Mouse (Mus musculus) cerebellum, adult (tissue): ENCODE measurements at regions not wholly inside any gene's neighbourhood (a gene's known extent, or its start where the extent isn't known, plus 50 kb on each side); places are given as distances from the start of the nearest gene placed in this dataset.

Experiments used
- ATAC-seq: cut with Nextera tagmentation; 2 replicates; pipeline ENCODE4 v1.9.2; 2017; ENCODE audit warnings: mild to moderate bottlenecking, moderate library complexity, mixed read lengths; ENCODE audit not compliant: insufficient number of reproducible peaks, low FRiP score, low TSS enrichment

DNA sequence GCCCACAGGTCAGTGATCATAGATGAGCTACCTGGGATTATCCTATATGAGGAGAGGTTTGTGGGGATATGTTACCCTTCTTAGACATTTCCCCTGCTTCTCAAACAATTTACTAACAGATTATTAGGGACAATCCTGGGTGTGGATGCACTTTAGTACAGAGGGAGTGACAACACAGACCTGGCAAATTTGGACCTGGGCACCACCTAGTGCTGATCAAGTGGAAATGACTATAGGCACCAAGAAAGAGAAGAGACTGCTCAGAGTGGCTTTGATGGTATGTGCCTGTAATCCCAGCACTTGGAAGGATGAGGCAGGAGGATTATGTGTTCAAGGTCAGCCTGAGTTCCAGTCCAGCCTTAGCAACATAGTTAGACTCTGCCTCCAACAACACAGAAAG is 51.1 kb upstream of the Gm815 start:
- 0 out of 2 replicates have a peak, but pooled peaks have one; percentile 49 for ATAC-seq
